In genomic region chr6:50983511-50984099, GRCm38 (mm10) we compare ENCODE assay signal across 16 mouse cellular contexts.
DNase-seq lines count a peak whose midpoint lies in the region; ATAC-seq and TF ChIP-seq lines count a peak whose summit lies in the region.
"Had no signal": no experiment of that assay in that cellular context is flagged by ENCODE, and none has a peak within 500 bp of the region (broad histone marks: within the 10 kb centered on the region; RNA-seq: fewer than 3 reads in every experiment).

No protein-coding gene starts in this region.

- H3K9me3 ChIP-seq in hindbrain, embryonic 10.5 days = no peaks in the 10 kb centered on the region
- H3K9me3 ChIP-seq in hindbrain, embryonic 13.5 days = no peaks in the 10 kb centered on the region
- no peaks in the 10 kb centered on the region for H3K9me3 ChIP-seq in midbrain, embryonic 14.5 days (ENCODE audit: control insufficient read depth, low read length)
- H3K9me3 ChIP-seq in midbrain, embryonic 15.5 days = no peaks in the 10 kb centered on the region
- H3K9me3 ChIP-seq in intestine, embryonic 16.5 days (ENCODE audit: control insufficient read depth, low read length) = no peaks in the 10 kb centered on the region
- no peaks in the 10 kb centered on the region for H3K9me3 ChIP-seq in stomach, postnatal 0 days (ENCODE audit: control insufficient read depth, low read length)
- H3K9me3 ChIP-seq: forebrain, embryonic 13.5 days had no signal

- no peak for TF ChIP-seq EP300 in stomach, postnatal 0 days (optimal IDR thresholded peaks at IDR 0.05)

- no peaks in the 10 kb centered on the region for H3K27me3 ChIP-seq in hindbrain, embryonic 10.5 days (ENCODE audit: insufficient read depth, poor library complexity, severe bottlenecking)
- no peaks in the 10 kb centered on the region for H3K27me3 ChIP-seq in hindbrain, embryonic 13.5 days
- H3K27me3 ChIP-seq in midbrain, embryonic 14.5 days (ENCODE audit: control insufficient read depth, insufficient read depth, low read length) = no peaks in the 10 kb centered on the region
- no peaks in the 10 kb centered on the region for H3K27me3 ChIP-seq in midbrain, embryonic 15.5 days (replicated peaks)
- no peaks in the 10 kb centered on the region for H3K27me3 ChIP-seq in intestine, embryonic 16.5 days (replicated peaks; ENCODE audit: control insufficient read depth, insufficient read depth, low read length)
- H3K27me3 ChIP-seq in stomach, postnatal 0 days (ENCODE audit: control insufficient read depth, insufficient read depth, low read length) = no peaks in the 10 kb centered on the region
- H3K27me3 ChIP-seq: forebrain, embryonic 13.5 days had no signal

- DNase-seq in hindbrain, embryonic 10.5 days (ENCODE audit: low spot score) = no peak
- peak; percentile 67 for DNase-seq in midbrain, embryonic 14.5 days
- DNase-seq in stomach, postnatal 0 days (ENCODE audit: low spot score) = no peak
- DNase-seq in adrenal gland, postnatal 4 days (ENCODE audit: low spot score in 2 of 2) = no peak
- DNase-seq: cerebellum, adult 18-20 months; heart, postnatal 4 days; kidney, postnatal 25 days; layer of hippocampus, postnatal 36 days; liver; lung, postnatal 10 days; right cerebral cortex, postnatal 25 days; thymus, postnatal 36 days had no signal

- peak overlapping the region; percentile 70 for H3K27ac ChIP-seq in hindbrain, embryonic 10.5 days
- no peak overlapping the region for H3K27ac ChIP-seq in hindbrain, embryonic 13.5 days
- H3K27ac ChIP-seq in midbrain, embryonic 14.5 days (replicated peaks; ENCODE audit: low read depth, low read length) = no peak overlapping the region
- H3K27ac ChIP-seq in midbrain, embryonic 15.5 days = no peak overlapping the region
- H3K27ac ChIP-seq in intestine, embryonic 16.5 days (ENCODE audit: low read length) = peak overlapping the region; percentile 84
- H3K27ac ChIP-seq in stomach, postnatal 0 days (replicated peaks) = peak overlapping the region; percentile 5; the same call in 1 of the 2 replicates
- H3K27ac ChIP-seq: forebrain, embryonic 13.5 days had no signal

- H3K36me3 ChIP-seq in hindbrain, embryonic 10.5 days = no peaks in the 10 kb centered on the region
- H3K36me3 ChIP-seq in hindbrain, embryonic 13.5 days = no peaks in the 10 kb centered on the region
- no peaks in the 10 kb centered on the region for H3K36me3 ChIP-seq in midbrain, embryonic 14.5 days (ENCODE audit: control insufficient read depth, insufficient read depth, low read length)
- no peaks in the 10 kb centered on the region for H3K36me3 ChIP-seq in midbrain, embryonic 15.5 days (replicated peaks)
- H3K36me3 ChIP-seq in intestine, embryonic 16.5 days (ENCODE audit: control insufficient read depth, insufficient read depth, low read length) = no peaks in the 10 kb centered on the region
- H3K36me3 ChIP-seq in stomach, postnatal 0 days (ENCODE audit: control insufficient read depth, insufficient read depth, low read length) = no peaks in the 10 kb centered on the region

- no peak overlapping the region for H3K9ac ChIP-seq in hindbrain, embryonic 13.5 days
- H3K9ac ChIP-seq in midbrain, embryonic 14.5 days (replicated peaks; ENCODE audit: low read length) = no peak overlapping the region
- no peak overlapping the region for H3K9ac ChIP-seq in midbrain, embryonic 15.5 days
- H3K9ac ChIP-seq in intestine, embryonic 16.5 days (ENCODE audit: low read depth, low read length) = no peak overlapping the region
- H3K9ac ChIP-seq in stomach, postnatal 0 days (ENCODE audit: low read length) = no peak overlapping the region
- H3K9ac ChIP-seq: forebrain, embryonic 13.5 days had no signal

- 62% methylated on average over 8 of the region's 8 CpGs for WGBS in hindbrain, embryonic 10.5 days
- WGBS in hindbrain, embryonic 13.5 days = 51% methylated on average over 8 of the region's 8 CpGs
- 14% methylated on average over 8 of the region's 8 CpGs for WGBS in midbrain, embryonic 14.5 days
- WGBS in midbrain, embryonic 15.5 days = 19% methylated on average over 8 of the region's 8 CpGs
- WGBS in intestine, embryonic 16.5 days = 16% methylated on average over 8 of the region's 8 CpGs
- WGBS in stomach, postnatal 0 days = 10% methylated on average over 8 of the region's 8 CpGs

- peaks cover 65% of the 10 kb centered on the region for H3K4me1 ChIP-seq in hindbrain, embryonic 10.5 days (replicated peaks)
- peaks cover 43% of the 10 kb centered on the region for H3K4me1 ChIP-seq in hindbrain, embryonic 13.5 days (replicated peaks)
- peaks cover 37% of the 10 kb centered on the region for H3K4me1 ChIP-seq in midbrain, embryonic 14.5 days (ENCODE audit: control insufficient read depth, insufficient read depth, low read length)
- H3K4me1 ChIP-seq in midbrain, embryonic 15.5 days = peaks cover 37% of the 10 kb centered on the region
- H3K4me1 ChIP-seq in intestine, embryonic 16.5 days (ENCODE audit: control insufficient read depth, insufficient read depth, low read length) = peaks cover 26% of the 10 kb centered on the region
- H3K4me1 ChIP-seq in stomach, postnatal 0 days (replicated peaks; ENCODE audit: control insufficient read depth, insufficient read depth) = peaks cover 4% of the 10 kb centered on the region

- H3K4me3 ChIP-seq in hindbrain, embryonic 10.5 days = no peak overlapping the region
- H3K4me3 ChIP-seq in hindbrain, embryonic 13.5 days = no peak overlapping the region
- H3K4me3 ChIP-seq in midbrain, embryonic 14.5 days (replicated peaks; ENCODE audit: low read depth, low read length) = no peak overlapping the region
- H3K4me3 ChIP-seq in midbrain, embryonic 15.5 days = no peak overlapping the region
- no peak overlapping the region for H3K4me3 ChIP-seq in intestine, embryonic 16.5 days (ENCODE audit: low read length)
- no peak overlapping the region for H3K4me3 ChIP-seq in stomach, postnatal 0 days (ENCODE audit: low read depth, low read length)
- H3K4me3 ChIP-seq: forebrain, embryonic 13.5 days had no signal

- ATAC-seq in hindbrain, embryonic 13.5 days (ENCODE audit: low FRiP score) = no peak
- ATAC-seq in midbrain, embryonic 14.5 days (ENCODE audit: low FRiP score, low TSS enrichment) = no peak
- ATAC-seq in midbrain, embryonic 15.5 days (replicated peaks) = no peak
- peak; percentile 66; the same call in 1 of the 2 replicates for ATAC-seq in intestine, embryonic 16.5 days
- ATAC-seq in stomach, postnatal 0 days (ENCODE audit: low FRiP score, low TSS enrichment) = no peak
- ATAC-seq: forebrain, embryonic 13.5 days had no signal

- no peak overlapping the region for H3K4me2 ChIP-seq in hindbrain, embryonic 13.5 days
- H3K4me2 ChIP-seq in midbrain, embryonic 14.5 days (ENCODE audit: low read length) = no peak overlapping the region
- H3K4me2 ChIP-seq in midbrain, embryonic 15.5 days = no peak overlapping the region
- H3K4me2 ChIP-seq in intestine, embryonic 16.5 days (ENCODE audit: low read depth, low read length) = no peak overlapping the region
- H3K4me2 ChIP-seq in stomach, postnatal 0 days (replicated peaks; ENCODE audit: low read depth) = no peak overlapping the region
- H3K4me2 ChIP-seq: forebrain, embryonic 13.5 days had no signal

- no peak for TF ChIP-seq CTCF in stomach, postnatal 0 days (IDR thresholded peaks at IDR 0.05; ENCODE audit: low read depth)

Comparison
In these comparisons a context has a peak if more than half of its experiments do, and no peak if none do; other contexts are left out.
1. H3K27ac ChIP-seq: peak in hindbrain, embryonic 10.5 days (single experiment), intestine, embryonic 16.5 days (single experiment) and stomach, postnatal 0 days (single experiment); none in hindbrain, embryonic 13.5 days (single experiment), midbrain, embryonic 14.5 days (single experiment) and midbrain, embryonic 15.5 days (single experiment).